Mouse (Mus musculus) intestine, embryonic 14.5 days (tissue): ENCODE measurements around the gene Ncbp3. TPM values are rescaled to one million over a fixed set of nuclear protein-coding genes. Genes with fewer than 3 reads are reported as not detected.
A peak's percentile ranks its signal among the peaks of the same experiment; 100 is the strongest.

Source experiments
- ATAC-seq: fragments of 200-750 bp; cut with Nextera tagmentation; replicated peaks from 2 replicates; pipeline ENCODE4 v1.8.0; 2017; ENCODE audit warnings: low read depth, moderate number of reproducible peaks, moderate TSS enrichment, moderate library complexity; ENCODE audit not compliant: low FRiP score, low TSS enrichment
- DNase-seq: peaks from one replicate; pipeline ENCODE4 v3.0.0-alpha.2; 2018; ENCODE audit warnings: low spot score
- H3K27ac ChIP-seq: fragments of 300-500 bp; sonication (generic); 2 replicates; pipeline ENCODE4 v1.5.1; 2014; ENCODE audit warnings: low read depth, mild to moderate bottlenecking, control low read depth
- H3K27me3 ChIP-seq: fragments of 300-500 bp; sonication (generic); replicated peaks from 2 replicates; pipeline ENCODE4 v1.6.1; 2014; ENCODE audit warnings: low read length, control low read depth; ENCODE audit not compliant: control insufficient read depth, insufficient read depth
- H3K36me3 ChIP-seq: fragments of 300-500 bp; sonication (generic); 2 replicates; pipeline ENCODE4 v1.6.1; 2014; ENCODE audit warnings: low read length, control low read depth; ENCODE audit not compliant: control insufficient read depth, insufficient read depth
- H3K4me1 ChIP-seq: fragments of 300-500 bp; sonication (generic); replicated peaks from 2 replicates; pipeline ENCODE4 v1.6.1; 2014; ENCODE audit warnings: low read length, control low read depth, mixed read lengths; ENCODE audit not compliant: control insufficient read depth, insufficient read depth
- H3K4me2 ChIP-seq: fragments of 300-500 bp; sonication (generic); 2 replicates; pipeline ENCODE4 v1.6.1; 2014; ENCODE audit warnings: low read length
- H3K4me3 ChIP-seq: fragments of 300-500 bp; sonication (generic); 2 replicates; pipeline ENCODE4 v1.5.1; 2014; ENCODE audit warnings: low read depth, low read length, control low read depth, mixed read lengths
- H3K9ac ChIP-seq: fragments of 300-500 bp; sonication (generic); 2 replicates; pipeline ENCODE4 v1.6.1; 2014; ENCODE audit warnings: mild to moderate bottlenecking, low read length
- H3K9me3 ChIP-seq: fragments of 300-500 bp; sonication (generic); 2 replicates; pipeline ENCODE4 v1.6.1; 2016; ENCODE audit warnings: low read length, control low read depth; ENCODE audit not compliant: control insufficient read depth
- WGBS: fragments of 180-500 bp; shearing (Covaris S2); extraction: QIAGEN DNeasy Blood & Tissue Kit; methylation state at CpG from one replicate; pipeline ENCODE4 v1.1.7; 2014; 5-methylcytosine and 5-hydroxymethylcytosine counted together
- polyA plus RNA-seq: library from polyadenylated mRNA; unstranded; fragments of >200 nt; fragmentation: Nextera tagmentation; extraction: Ambion mirVana; gene quantifications from 2 replicates; pipeline ENCODE4 v1.2.1, GENCODE M21; 2014

Ncbp3 gene
- polyA plus RNA-seq, 1 experiment from 2014 or later: 10.0 TPM

DNA sequence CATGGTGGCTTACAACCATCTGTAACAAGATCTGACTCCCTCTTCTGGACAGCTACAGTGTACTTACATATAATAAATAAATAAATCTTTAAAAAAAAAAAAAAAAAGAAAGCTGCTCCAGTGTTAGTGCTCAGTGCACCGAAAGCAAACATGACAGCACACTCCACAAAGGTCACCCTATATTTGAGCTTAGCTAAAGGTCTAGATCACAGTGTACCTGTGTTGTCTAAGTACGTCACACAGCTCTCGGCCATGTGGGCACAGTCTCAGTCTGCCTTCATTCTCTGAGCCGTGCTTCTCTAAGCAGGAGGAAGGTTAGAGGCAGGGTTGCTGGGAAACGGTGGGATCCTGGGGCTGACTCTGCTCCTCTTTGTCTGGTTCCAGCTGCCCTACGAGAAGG lies 78.9 kb downstream of the Ncbp3 start:
- H3K27me3 ChIP-seq: no peaks in the 10 kb centered on the region
- no peak overlapping the region for H3K27ac ChIP-seq
- no peak overlapping the region for H3K4me3 ChIP-seq
- H3K36me3 ChIP-seq: no peaks in the 10 kb centered on the region
- ATAC-seq: no peak
- H3K4me1 ChIP-seq: no peaks in the 10 kb centered on the region
- no peak overlapping the region for H3K9ac ChIP-seq
- no peaks in the 10 kb centered on the region for H3K9me3 ChIP-seq
- no peak overlapping the region for H3K4me2 ChIP-seq
- no peak for DNase-seq
- WGBS: 92% methylated on average over 6 of the region's 6 CpGs

DNA sequence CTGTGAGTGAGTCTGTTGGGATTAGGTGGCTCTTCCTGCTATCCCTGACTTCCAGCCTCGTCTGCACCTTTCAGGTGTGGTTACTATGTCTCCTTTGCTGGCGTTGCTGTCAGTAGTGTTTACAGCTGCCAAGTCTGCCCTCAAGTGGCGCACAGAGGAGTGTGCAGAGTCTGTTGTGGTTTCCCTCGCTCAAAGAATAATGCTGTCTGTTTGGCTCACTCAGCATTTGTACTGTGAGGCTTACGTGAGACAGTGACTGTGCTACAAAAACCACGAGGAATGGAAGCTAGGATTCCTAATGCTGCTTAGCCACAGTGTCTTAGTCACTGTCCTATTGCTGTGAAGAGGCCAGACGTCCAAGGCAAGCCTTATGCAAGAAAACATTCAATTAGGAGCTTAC lies 83.4 kb downstream of the Ncbp3 start:
- peaks cover 17% of the 10 kb centered on the region; the same call in 1 of the 2 replicates for H3K36me3 ChIP-seq
- no peak overlapping the region for H3K27ac ChIP-seq
- no peak for ATAC-seq
- H3K4me3 ChIP-seq: no peak overlapping the region
- H3K4me2 ChIP-seq: no peak overlapping the region
- H3K9ac ChIP-seq: no peak overlapping the region
- no peak for DNase-seq
- WGBS: 76% methylated on average over 7 of the region's 7 CpGs
- peaks cover 15% of the 10 kb centered on the region for H3K4me1 ChIP-seq
- H3K9me3 ChIP-seq: no peaks in the 10 kb centered on the region
- no peaks in the 10 kb centered on the region for H3K27me3 ChIP-seq

DNA sequence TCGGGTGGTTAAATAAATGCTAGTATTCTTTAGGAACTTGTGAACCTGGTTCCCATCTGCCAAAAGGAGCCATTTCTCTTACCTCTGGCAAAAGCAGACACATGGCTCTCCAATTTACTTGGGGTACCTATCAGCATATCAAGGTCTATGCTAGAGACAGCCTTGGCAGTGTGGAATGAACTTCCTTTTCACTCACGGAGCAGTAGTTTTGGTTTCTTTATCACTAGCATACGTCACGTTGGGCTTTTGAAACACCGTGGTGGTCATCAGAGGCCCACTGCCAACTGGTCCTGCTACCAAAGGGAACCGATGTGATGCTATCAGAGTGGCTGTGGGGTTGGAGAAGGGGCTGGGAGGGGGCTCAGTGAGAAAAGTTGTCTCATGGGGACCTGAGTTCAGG lies 85.4 kb downstream of the Ncbp3 start:
- WGBS: 95% methylated on average over 6 of the region's 6 CpGs
- Histone ChIP-seq H3K9ac (no peak overlapping the region), H3K9me3 (no peaks in the 10 kb centered on the region), H3K36me3 (peaks cover 17% of the 10 kb centered on the region; the same call in 1 of the 2 replicates), H3K4me1 (peaks cover 27% of the 10 kb centered on the region), H3K4me3 (no peak overlapping the region), H3K4me2 (no peak overlapping the region), H3K27ac (no peak overlapping the region), H3K27me3 (no peaks in the 10 kb centered on the region)
- DNase-seq (no peak), ATAC-seq (no peak)

DNA sequence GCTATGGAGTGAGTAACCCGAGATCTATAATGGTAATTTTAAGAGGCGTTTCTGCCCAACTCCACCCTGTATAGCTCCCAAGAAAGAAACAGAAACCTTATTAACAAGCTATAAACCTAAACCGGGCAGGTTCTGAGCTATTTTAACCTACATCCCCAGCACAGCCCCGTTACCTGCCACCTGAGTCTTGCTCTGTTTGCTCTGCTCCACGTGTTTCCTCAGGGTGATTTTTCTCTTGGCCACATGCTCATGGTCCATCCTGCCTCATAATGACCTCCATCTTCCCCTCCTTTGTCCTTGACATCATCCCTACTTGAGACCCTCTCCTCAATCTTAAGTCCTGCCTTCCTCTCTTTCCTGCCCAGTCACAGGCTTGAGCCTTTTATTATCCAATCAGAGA lies 86.6 kb downstream of the Ncbp3 start:
- H3K27me3 ChIP-seq: no peaks in the 10 kb centered on the region
- peak overlapping the region; percentile 18; the same call in 1 of the 2 replicates for H3K4me2 ChIP-seq
- peaks cover 27% of the 10 kb centered on the region for H3K4me1 ChIP-seq
- no peak overlapping the region for H3K27ac ChIP-seq
- 82% methylated on average over 5 of the region's 5 CpGs for WGBS
- DNase-seq (no peak), ATAC-seq (no peak)
- H3K9ac ChIP-seq: 0 out of 2 replicates have a peak overlapping the region, but pooled peaks have one; percentile 7
- H3K9me3 ChIP-seq: no peaks in the 10 kb centered on the region
- no peak overlapping the region for H3K4me3 ChIP-seq
- H3K36me3 ChIP-seq: peaks cover 17% of the 10 kb centered on the region; the same call in 1 of the 2 replicates

DNA sequence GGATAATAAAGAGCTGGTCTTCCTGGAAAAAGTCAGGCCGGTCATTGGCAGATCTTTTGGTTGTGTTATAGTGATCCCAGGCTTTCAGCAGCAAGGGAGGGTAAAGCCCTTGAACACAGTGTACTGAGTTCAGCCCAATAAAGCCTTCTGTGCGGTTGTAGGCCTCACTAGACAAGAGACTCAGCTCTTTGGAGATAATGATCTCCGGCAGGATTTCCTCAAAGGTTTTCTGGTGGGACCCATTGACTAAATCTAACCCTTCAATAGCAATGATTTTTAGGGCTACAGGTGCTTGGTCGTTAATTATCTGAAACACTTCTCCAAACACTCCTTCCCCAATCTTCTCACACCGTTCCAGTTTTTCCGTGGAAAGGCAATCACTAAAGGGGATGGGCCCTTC lies 89.0 kb downstream of the Ncbp3 start:
- Histone ChIP-seq H3K9ac (peak overlapping the region; percentile 65), H3K27ac (no peak overlapping the region), H3K4me3 (peak overlapping the region; percentile 72), H3K4me1 (peaks cover 27% of the 10 kb centered on the region), H3K36me3 (peaks cover 17% of the 10 kb centered on the region; the same call in 1 of the 2 replicates), H3K4me2 (peak overlapping the region; percentile 67), H3K27me3 (no peaks in the 10 kb centered on the region), H3K9me3 (no peaks in the 10 kb centered on the region)
- ATAC-seq (no peak), DNase-seq (no peak)
- WGBS: 66% methylated on average over 6 of the region's 6 CpGs

DNA sequence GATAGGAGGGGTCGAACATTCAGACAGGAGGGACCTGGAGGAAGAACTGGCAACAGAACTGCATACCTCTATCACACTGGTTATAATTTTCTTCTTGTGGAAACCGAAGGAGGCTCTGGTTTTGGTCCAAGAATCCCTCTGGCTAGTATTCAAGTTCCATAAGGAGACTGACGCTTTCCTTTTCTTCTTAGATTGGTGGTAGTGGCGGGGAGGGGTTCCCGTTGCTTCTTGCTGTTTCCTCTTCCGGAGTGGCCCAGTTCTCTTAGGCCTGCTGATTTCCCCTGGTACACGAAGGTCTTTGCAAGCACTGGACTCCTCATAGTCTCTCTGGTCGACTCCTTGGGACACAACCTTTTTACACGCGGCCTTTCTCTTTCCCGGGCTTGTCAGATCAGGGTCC lies 89.5 kb downstream of the Ncbp3 start:
- Histone ChIP-seq H3K36me3 (peaks cover 17% of the 10 kb centered on the region; the same call in 1 of the 2 replicates), H3K9ac (peak overlapping the region; percentile 65), H3K4me2 (peak overlapping the region; percentile 67), H3K27me3 (no peaks in the 10 kb centered on the region), H3K4me1 (peaks cover 27% of the 10 kb centered on the region), H3K4me3 (peak overlapping the region; percentile 72), H3K9me3 (no peaks in the 10 kb centered on the region), H3K27ac (no peak overlapping the region)
- DNase-seq (no peak), ATAC-seq (peak; percentile 11; the same call in 1 of the 2 replicates)
- WGBS: 21% methylated on average over 11 of the region's 11 CpGs

DNA sequence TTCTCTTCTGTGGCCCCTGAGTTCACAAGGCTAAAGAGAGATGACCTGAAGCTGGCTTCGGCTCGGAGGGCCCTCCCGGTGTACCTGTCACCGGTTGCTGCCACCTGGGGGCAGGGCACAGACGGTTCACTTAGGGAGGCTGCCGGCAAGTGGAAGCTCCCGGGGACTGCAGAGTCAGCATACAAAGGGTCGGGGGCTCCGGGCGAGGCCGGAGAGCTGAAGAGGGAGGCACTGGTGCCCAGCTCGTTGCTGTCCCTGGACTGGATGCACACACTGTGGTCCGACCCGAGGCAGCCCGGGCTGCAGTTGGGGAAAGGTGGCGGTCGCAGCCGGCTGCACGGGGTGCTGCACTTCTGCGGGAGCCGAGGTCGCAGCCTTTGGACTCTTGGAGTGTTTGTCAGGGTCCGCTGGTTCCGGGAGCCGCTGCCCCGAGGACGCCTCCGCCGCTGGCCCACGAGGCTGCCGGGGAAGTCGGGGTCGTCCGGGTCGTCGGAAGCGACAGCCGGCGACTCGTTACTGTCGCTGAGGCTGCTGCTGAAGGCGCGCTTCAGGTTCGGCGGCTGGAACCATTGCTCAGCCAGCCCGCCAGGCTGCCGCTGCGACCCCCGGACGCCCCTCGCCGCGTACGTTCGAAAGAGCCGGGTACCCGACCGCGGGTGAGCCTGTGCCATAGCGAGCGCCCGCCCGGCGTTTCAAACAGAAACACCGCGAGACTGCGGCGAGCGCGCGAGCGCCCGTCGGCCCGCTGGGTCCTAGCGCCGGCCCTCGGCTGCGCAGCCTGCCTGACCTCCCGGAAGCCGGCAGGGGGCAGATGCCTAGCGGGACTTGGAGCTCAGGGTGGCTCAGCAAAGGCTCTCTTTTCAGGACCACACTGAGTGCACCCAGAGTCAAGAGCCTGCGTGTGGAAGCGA lies 90.3 kb downstream of the Ncbp3 start, which contains the start of gene Haspin:
Gene Haspin (minus strand): TSS at position 704 of the 911 bp plus-strand sequence.
- ATAC-seq: peak; percentile 94
- H3K27me3 ChIP-seq: no peaks in the 10 kb centered on the region
- no peak within 1 kb of the TSS for H3K27ac ChIP-seq
- peaks cover 27% of the 10 kb centered on the region for H3K4me1 ChIP-seq
- H3K36me3 ChIP-seq: peaks cover 10% of the 10 kb centered on the region; the same call in 1 of the 2 replicates
- peak within 1 kb of the TSS; percentile 65 for H3K9ac ChIP-seq
- H3K4me3 ChIP-seq: peak within 1 kb of the TSS; percentile 72
- peak within 1 kb of the TSS; percentile 67 for H3K4me2 ChIP-seq
- peak; percentile 96 for DNase-seq
- no peaks in the 10 kb centered on the region for H3K9me3 ChIP-seq
- WGBS: under 1% methylated on average over 84 of the region's 84 CpGs
